ENCODE assay signal across 7 mouse cellular contexts in the genomic region with DNA sequence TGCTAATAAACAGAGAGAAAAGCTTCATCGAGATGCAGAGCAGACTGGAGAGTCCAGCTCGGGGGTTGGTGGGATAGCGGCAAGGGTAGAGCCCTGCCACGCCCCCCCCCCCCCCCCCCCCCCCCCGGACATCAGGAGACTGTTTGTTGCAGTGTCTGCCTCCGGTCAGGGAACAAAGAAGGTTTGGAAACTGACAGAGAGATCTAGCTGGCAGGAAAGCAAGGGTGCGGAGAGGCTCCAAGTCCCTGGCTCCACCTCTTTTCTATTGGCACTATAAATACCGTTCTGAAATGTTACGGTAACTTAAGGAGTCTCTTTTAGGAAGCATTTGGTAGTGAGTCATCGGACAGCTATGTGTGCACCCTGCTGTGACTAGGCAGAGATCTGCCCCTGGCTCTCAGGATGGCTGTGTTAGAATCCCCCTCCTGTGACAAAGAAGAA.
DNase-seq lines count a peak whose midpoint lies in the region; ATAC-seq lines count a peak whose summit lies in the region.

No protein-coding gene starts in this region.

- peak overlapping the region; percentile 10; the same call in 1 of the 2 replicates for H3K9ac ChIP-seq in heart, embryonic 15.5 days
- H3K9ac ChIP-seq in neural tube, embryonic 11.5 days (ENCODE audit: low read length): peak overlapping the region; percentile 6; the same call in 1 of the 2 replicates

- peak overlapping the region; percentile 39 for H3K4me2 ChIP-seq in heart, embryonic 15.5 days
- H3K4me2 ChIP-seq in neural tube, embryonic 11.5 days (ENCODE audit: low read depth): peak overlapping the region; percentile 25

- no peaks in the 10 kb centered on the region for H3K27me3 ChIP-seq in heart, embryonic 15.5 days
- H3K27me3 ChIP-seq in neural tube, embryonic 11.5 days (ENCODE audit: control insufficient read depth, insufficient read depth, low read length): no peaks in the 10 kb centered on the region

- H3K9me3 ChIP-seq in heart, embryonic 15.5 days (replicated peaks): no peaks in the 10 kb centered on the region
- H3K9me3 ChIP-seq in neural tube, embryonic 11.5 days (ENCODE audit: control insufficient read depth, low read length): no peaks in the 10 kb centered on the region

- H3K4me1 ChIP-seq in heart, embryonic 15.5 days (replicated peaks): peaks cover 26% of the 10 kb centered on the region
- H3K4me1 ChIP-seq in neural tube, embryonic 11.5 days (ENCODE audit: control insufficient read depth, insufficient read depth, low read length): peaks cover 7% of the 10 kb centered on the region; the same call in 1 of the 2 replicates

- peak; percentile 92 for ATAC-seq in heart, embryonic 15.5 days (replicated peaks; ENCODE audit: insufficient number of reproducible peaks, insufficient read depth, low FRiP score, low read depth)
- peak; percentile 84 for ATAC-seq in neural tube, embryonic 11.5 days (ENCODE audit: insufficient read depth, low FRiP score, low TSS enrichment)

- peak overlapping the region; percentile 87 for H3K27ac ChIP-seq in heart, embryonic 15.5 days
- H3K27ac ChIP-seq in neural tube, embryonic 11.5 days (ENCODE audit: low read depth, low read length): 0 out of 2 replicates have a peak overlapping the region, but pooled peaks have one; percentile 56

- no peak overlapping the region for H3K4me3 ChIP-seq in heart, embryonic 15.5 days
- H3K4me3 ChIP-seq in neural tube, embryonic 11.5 days (ENCODE audit: low read depth, low read length): no peak overlapping the region

- intact Hi-C loops in left cerebral cortex, postnatal 4 days (cut with DNase I): no loop called here

- H3K36me3 ChIP-seq in heart, embryonic 15.5 days: no peaks in the 10 kb centered on the region
- no peaks in the 10 kb centered on the region for H3K36me3 ChIP-seq in neural tube, embryonic 11.5 days (ENCODE audit: control insufficient read depth, insufficient read depth, low read length)

- peak; percentile 97 for DNase-seq in 3T3-L1 (ENCODE audit: low read depth, low spot score)
- peak; percentile 78 for DNase-seq in MN1 (ENCODE audit: low spot score)
- peak; percentile 79 for DNase-seq in fibroblast of lung, adult 2 months (ENCODE audit: low read depth)
- DNase-seq in left cerebral cortex, postnatal 4 days: peak; percentile 52
- peak; percentile 48 for DNase-seq in neural tube, embryonic 11.5 days (ENCODE audit: low spot score)
- DNase-seq in thymus, adult 18-20 months: no peak

- 9% methylated on average over 9 of the region's 10 CpGs for WGBS in heart, embryonic 15.5 days
- 9% methylated on average over 9 of the region's 10 CpGs for WGBS in neural tube, embryonic 11.5 days

Comparison
In these comparisons a context has a peak if more than half of its experiments do, and no peak if none do; other contexts are left out.
1. DNase-seq: peak in 3T3-L1 (single experiment), MN1 (single experiment), fibroblast of lung, adult 2 months (single experiment), left cerebral cortex, postnatal 4 days (single experiment) and neural tube, embryonic 11.5 days (single experiment); none in thymus, adult 18-20 months (0 of 2).